Mouse (Mus musculus): ENCODE measurements around the gene Angel2. TPM values are rescaled to one million over a fixed set of nuclear protein-coding genes. Genes with fewer than 3 reads are reported as not detected.
A peak's percentile ranks its signal among the peaks of the same experiment; 100 is the strongest.
"Not testable (repeated sequence)": the region's sequence is repeated elsewhere in the genome, so short reads cannot be mapped to it uniquely, and the experiment has no call there.

Angel2 gene
- polyA plus RNA-seq (2015; fragmentation: Nextera tagmentation; extraction: Ambion mirVana) = 13.3 and 15.8 TPM in 2 replicates

- 77% methylated on average over 3 of the region's 3 CpGs for WGBS (ENCODE audit: insufficient replicate concordance)
- ATAC-seq; H3K4me2 ChIP-seq (ENCODE audit: low read depth, low read length); H3K27me3 ChIP-seq (ENCODE audit: insufficient read depth, low read length); DNase-seq; H3K9me3 ChIP-seq (ENCODE audit: low read length); H3K36me3 ChIP-seq (replicated peaks; ENCODE audit: insufficient read depth, low read length); H3K4me3 ChIP-seq (ENCODE audit: low read depth, low read length); H3K27ac ChIP-seq (ENCODE audit: low read depth); H3K9ac ChIP-seq (replicated peaks): not testable (repeated sequence)
- peaks cover 14% of the 10 kb centered on the region for H3K4me1 ChIP-seq (ENCODE audit: insufficient read depth)
These were observed at the start of gene Angel2 for GRCm38 (mm10) chr1:190924812-190925211. Gene Angel2 (plus strand): TSS chr1:190925112.

- TF ChIP-seq EP300 (IDR thresholded peaks at IDR 0.05; ENCODE audit: low read depth) (no peak), CTCF (IDR thresholded peaks at IDR 0.05; ENCODE audit: low read depth) (no peak)
- H3K9me3 ChIP-seq (ENCODE audit: low read length) = no peaks in the 10 kb centered on the region
- H3K27ac ChIP-seq (ENCODE audit: low read depth) = no peak overlapping the region
- DNase-seq = no peak
- no peak overlapping the region for H3K9ac ChIP-seq (replicated peaks)
- H3K36me3 ChIP-seq (replicated peaks; ENCODE audit: insufficient read depth, low read length) = peaks cover 6% of the 10 kb centered on the region; the same call in 1 of the 2 replicates
- no peaks in the 10 kb centered on the region for H3K27me3 ChIP-seq (ENCODE audit: insufficient read depth, low read length)
- H3K4me3 ChIP-seq (ENCODE audit: low read depth, low read length) = no peak overlapping the region
- no peak overlapping the region for H3K4me2 ChIP-seq (ENCODE audit: low read depth, low read length)
- WGBS (ENCODE audit: insufficient replicate concordance) = 75% methylated on average over 6 of the region's 6 CpGs
- ATAC-seq = no peak
- 0 out of 2 replicates have a peak, but pooled peaks cover 3% of the 10 kb centered on the region for H3K4me1 ChIP-seq (ENCODE audit: insufficient read depth)
These were observed 49.2 kb upstream of the Angel2 start for GRCm38 (mm10) chr1:190875751-190876150.

GRCm38 (mm10) chr1:190880638-190881037 is 44.3 kb upstream of the Angel2 start:
- H3K4me2 ChIP-seq (ENCODE audit: low read depth, low read length) = no peak overlapping the region
- H3K4me3 ChIP-seq (ENCODE audit: low read depth, low read length) = no peak overlapping the region
- peak; percentile 39 for DNase-seq

GRCm38 (mm10) chr1:190881422-190881821 is 43.5 kb upstream of the Angel2 start:
- H3K9me3 ChIP-seq (ENCODE audit: low read length) = no peaks in the 10 kb centered on the region
- H3K36me3 ChIP-seq (replicated peaks; ENCODE audit: insufficient read depth, low read length) = peaks cover 3% of the 10 kb centered on the region
- no peak for TF ChIP-seq EP300 (IDR thresholded peaks at IDR 0.05; ENCODE audit: low read depth)
- TF ChIP-seq CTCF (IDR thresholded peaks at IDR 0.05; ENCODE audit: low read depth) = peak; percentile 81
- no peaks in the 10 kb centered on the region for H3K4me1 ChIP-seq (ENCODE audit: insufficient read depth)
- 0 out of 2 replicates have a peak, but pooled peaks have one; percentile 51 for ATAC-seq
- 6% methylated on average over 2 of the region's 2 CpGs for WGBS (ENCODE audit: insufficient replicate concordance)
- no peak overlapping the region for H3K9ac ChIP-seq (replicated peaks)
- no peak overlapping the region for H3K4me2 ChIP-seq (ENCODE audit: low read depth, low read length)
- DNase-seq = peak; percentile 50
- H3K4me3 ChIP-seq (ENCODE audit: low read depth, low read length) = no peak overlapping the region
- H3K27me3 ChIP-seq (ENCODE audit: insufficient read depth, low read length) = no peaks in the 10 kb centered on the region
- H3K27ac ChIP-seq (ENCODE audit: low read depth) = peak overlapping the region; percentile 83

More at GRCm38 (mm10) chr1:190880638-190881037, 44.3 kb upstream of the Angel2 start:
- 61% methylated on average over 6 of the region's 6 CpGs for WGBS (ENCODE audit: insufficient replicate concordance)
- H3K9me3 ChIP-seq (ENCODE audit: low read length) = no peaks in the 10 kb centered on the region
- peaks cover 3% of the 10 kb centered on the region for H3K36me3 ChIP-seq (replicated peaks; ENCODE audit: insufficient read depth, low read length)
- H3K27me3 ChIP-seq (ENCODE audit: insufficient read depth, low read length) = no peaks in the 10 kb centered on the region
- no peak overlapping the region for H3K9ac ChIP-seq (replicated peaks)
- TF ChIP-seq EP300 (IDR thresholded peaks at IDR 0.05; ENCODE audit: low read depth) (no peak), CTCF (IDR thresholded peaks at IDR 0.05; ENCODE audit: low read depth) (no peak)
- no peaks in the 10 kb centered on the region for H3K4me1 ChIP-seq (ENCODE audit: insufficient read depth)
- ATAC-seq = peak; percentile 93
- H3K27ac ChIP-seq (ENCODE audit: low read depth) = peak overlapping the region; percentile 83

GRCm38 (mm10) chr1:190886014-190886413 is 38.9 kb upstream of the Angel2 start:
- no peak for DNase-seq
- H3K27ac ChIP-seq (ENCODE audit: low read depth) = no peak overlapping the region
- no peaks in the 10 kb centered on the region for H3K4me1 ChIP-seq (ENCODE audit: insufficient read depth)
- peaks cover 12% of the 10 kb centered on the region for H3K36me3 ChIP-seq (replicated peaks; ENCODE audit: insufficient read depth, low read length)
- H3K9me3 ChIP-seq (ENCODE audit: low read length) = no peaks in the 10 kb centered on the region
- no peak overlapping the region for H3K4me2 ChIP-seq (ENCODE audit: low read depth, low read length)
- no peak for ATAC-seq
- no peak overlapping the region for H3K4me3 ChIP-seq (ENCODE audit: low read depth, low read length)
- 82% methylated on average over 4 of the region's 4 CpGs for WGBS (ENCODE audit: insufficient replicate concordance)
- H3K9ac ChIP-seq (replicated peaks) = no peak overlapping the region
- H3K27me3 ChIP-seq (ENCODE audit: insufficient read depth, low read length) = no peaks in the 10 kb centered on the region
- TF ChIP-seq CTCF (IDR thresholded peaks at IDR 0.05; ENCODE audit: low read depth) (no peak), EP300 (IDR thresholded peaks at IDR 0.05; ENCODE audit: low read depth) (no peak)

GRCm38 (mm10) chr1:190888031-190888430 is 36.9 kb upstream of the Angel2 start:
- TF ChIP-seq CTCF (IDR thresholded peaks at IDR 0.05; ENCODE audit: low read depth) (no peak), EP300 (IDR thresholded peaks at IDR 0.05; ENCODE audit: low read depth) (no peak)
- DNase-seq (no peak), ATAC-seq (no peak)
- 91% methylated on average over 2 of the region's 2 CpGs for WGBS (ENCODE audit: insufficient replicate concordance)
- no peaks in the 10 kb centered on the region for H3K9me3 ChIP-seq (ENCODE audit: low read length)
- H3K27ac ChIP-seq (ENCODE audit: low read depth) = no peak overlapping the region
- no peak overlapping the region for H3K4me3 ChIP-seq (ENCODE audit: low read depth, low read length)
- H3K9ac ChIP-seq (replicated peaks) = no peak overlapping the region
- peaks cover 15% of the 10 kb centered on the region for H3K36me3 ChIP-seq (replicated peaks; ENCODE audit: insufficient read depth, low read length)
- H3K4me1 ChIP-seq (ENCODE audit: insufficient read depth) = no peaks in the 10 kb centered on the region
- no peak overlapping the region for H3K4me2 ChIP-seq (ENCODE audit: low read depth, low read length)
- H3K27me3 ChIP-seq (ENCODE audit: insufficient read depth, low read length) = no peaks in the 10 kb centered on the region

GRCm38 (mm10) chr1:190888646-190889045 is 36.3 kb upstream of the Angel2 start:
- TF ChIP-seq CTCF (IDR thresholded peaks at IDR 0.05; ENCODE audit: low read depth) (no peak), EP300 (IDR thresholded peaks at IDR 0.05; ENCODE audit: low read depth) (no peak)
- Histone ChIP-seq H3K9me3 (ENCODE audit: low read length) (no peaks in the 10 kb centered on the region), H3K36me3 (replicated peaks; ENCODE audit: insufficient read depth, low read length) (peaks cover 15% of the 10 kb centered on the region), H3K9ac (replicated peaks) (no peak overlapping the region), H3K27ac (ENCODE audit: low read depth) (no peak overlapping the region), H3K4me1 (ENCODE audit: insufficient read depth) (no peaks in the 10 kb centered on the region; the same call in 1 of the 2 replicates), H3K4me3 (ENCODE audit: low read depth, low read length) (no peak overlapping the region), H3K27me3 (ENCODE audit: insufficient read depth, low read length) (no peaks in the 10 kb centered on the region), H3K4me2 (ENCODE audit: low read depth, low read length) (no peak overlapping the region)
- ATAC-seq (no peak), DNase-seq (no peak)
- WGBS (ENCODE audit: insufficient replicate concordance) = 89% methylated on average over 16 of the region's 16 CpGs
